Mouse (Mus musculus): Measurements from ENCODE around the gene Tmem254b.
"Not testable (repeated sequence)": the region's sequence is repeated elsewhere in the genome, so short reads cannot be mapped to it uniquely, and the experiment has no call there.

Gene Tmem254b

GRCm38 (mm10) chr14:26206926-26207247 is at the start of gene Tmem254b:
Gene Tmem254b, minus strand, starts transcription at chr14:26207041.
- DNase-seq (ENCODE audit: extremely low read depth, low read depth): not testable (repeated sequence)

- DNase-seq (ENCODE audit: extremely low read depth, low read depth): not testable (repeated sequence)
These were observed 30.3 kb upstream of the Tmem254b start for GRCm38 (mm10) chr14:26237183-26237582.

- not testable (repeated sequence) for DNase-seq (ENCODE audit: extremely low read depth, low read depth)
These were observed 9.6 kb upstream of the Tmem254b start for GRCm38 (mm10) chr14:26216233-26217000.

- not testable (repeated sequence) for DNase-seq (ENCODE audit: extremely low read depth, low read depth)
These were observed 480 bp downstream of the Tmem254b start for GRCm38 (mm10) chr14:26206197-26206925.

- DNase-seq (ENCODE audit: extremely low read depth, low read depth): not testable (repeated sequence)
These were observed 9.0 kb downstream of the Tmem254b start for GRCm38 (mm10) chr14:26197851-26198250.

- not testable (repeated sequence) for DNase-seq (ENCODE audit: extremely low read depth, low read depth)
These were observed 18.5 kb downstream of the Tmem254b start for GRCm38 (mm10) chr14:26188361-26188760.

- DNase-seq (ENCODE audit: extremely low read depth, low read depth): not testable (repeated sequence)
These were observed 20.2 kb downstream of the Tmem254b start for GRCm38 (mm10) chr14:26186638-26187037.

GRCm38 (mm10) chr14:26182380-26182779 is 24.5 kb downstream of the Tmem254b start, which contains the start of gene Plac9b:
Gene Plac9b, minus strand, starts transcription at chr14:26182480.
- not testable (repeated sequence) for DNase-seq (ENCODE audit: extremely low read depth, low read depth)

GRCm38 (mm10) chr14:26181660-26182059 is 25.2 kb downstream of the Tmem254b start:
- DNase-seq (ENCODE audit: extremely low read depth, low read depth): not testable (repeated sequence)

- not testable (repeated sequence) for DNase-seq (ENCODE audit: extremely low read depth, low read depth)
These were observed 31.8 kb downstream of the Tmem254b start for GRCm38 (mm10) chr14:26175028-26175427.

GRCm38 (mm10) chr14:26173955-26174354 is 32.9 kb downstream of the Tmem254b start:
- DNase-seq (ENCODE audit: extremely low read depth, low read depth): not testable (repeated sequence)

- not testable (repeated sequence) for DNase-seq (ENCODE audit: extremely low read depth, low read depth)
These were observed 41.6 kb downstream of the Tmem254b start for GRCm38 (mm10) chr14:26165266-26165665.

GRCm38 (mm10) chr14:26162423-26162822 is 44.4 kb downstream of the Tmem254b start:
- not testable (repeated sequence) for DNase-seq (ENCODE audit: extremely low read depth, low read depth)

GRCm38 (mm10) chr14:26161156-26161555 is 45.7 kb downstream of the Tmem254b start:
- not testable (repeated sequence) for DNase-seq (ENCODE audit: extremely low read depth, low read depth)

- not testable (repeated sequence) for DNase-seq (ENCODE audit: extremely low read depth, low read depth)
These were observed 50.8 kb downstream of the Tmem254b start for GRCm38 (mm10) chr14:26156032-26156431.

All from MEL-GATA-1-ER (cell line).